Mouse (Mus musculus): ENCODE measurements around the gene Acap3. TPM values are rescaled to one million over a fixed set of nuclear protein-coding genes. Genes with fewer than 3 reads are reported as not detected.

Acap3 gene
- total and polyA plus RNA-seq, 3 experiments = 24.5 to 39.1 TPM; not detected in 1

GRCm38 (mm10) chr4:155896461-155896860 is 4.8 kb downstream of the Acap3 start:
- H3K4me3 ChIP-seq (ENCODE audit: control insufficient read depth in 1 of 2, insufficient read depth in 1 of 2, low read depth in 2 of 2, low read length in 2 of 2) = no peak overlapping the region
- no peaks in the 10 kb centered on the region for H3K9me3 ChIP-seq (replicated peaks; ENCODE audit: insufficient read depth, low read length)
- peaks cover 2 to 4% of the 10 kb centered on the region in 2 experiments; a peak in 3 of 4 replicates for H3K36me3 ChIP-seq (ENCODE audit: control insufficient read depth in 1 of 2, insufficient read depth in 2 of 2, low read length in 2 of 2)
- peaks cover 36% of the 10 kb centered on the region for H3K79me2 ChIP-seq (ENCODE audit: control insufficient read depth, insufficient read depth, low read length, poor library complexity)
- DNase-seq (ENCODE audit: low read depth, low spot score) = no peak
- peaks cover 2 to 17% of the 10 kb centered on the region in 2 experiments; a peak in 3 of 4 replicates for H3K4me1 ChIP-seq (ENCODE audit: control insufficient read depth in 1 of 2, insufficient read depth in 2 of 2, low read length in 2 of 2)
- no peak overlapping the region for H3K27ac ChIP-seq (ENCODE audit: control insufficient read depth, low read depth, low read length)
- no peak overlapping the region for H3K9ac ChIP-seq (ENCODE audit: control insufficient read depth, low read depth, low read length, poor library complexity, severe bottlenecking)
- TF ChIP-seq USF1 (IDR thresholded peaks at IDR 0.05; ENCODE audit: low read depth, low read length) = no peak
- H3K27me3 ChIP-seq (ENCODE audit: control insufficient read depth in 1 of 2, insufficient read depth in 2 of 2, low read length in 2 of 2) = no peaks in the 10 kb centered on the region

- Histone ChIP-seq H3K4me1 (ENCODE audit: control insufficient read depth in 1 of 2, insufficient read depth in 2 of 2, low read length in 2 of 2) (peaks cover 2 to 13% of the 10 kb centered on the region in 2 experiments; a peak in 3 of 4 replicates), H3K9ac (ENCODE audit: control insufficient read depth, low read depth, low read length, poor library complexity, severe bottlenecking) (no peak overlapping the region), H3K36me3 (ENCODE audit: control insufficient read depth in 1 of 2, insufficient read depth in 2 of 2, low read length in 2 of 2) (peaks cover 2 to 3% of the 10 kb centered on the region in 2 experiments; a peak in 3 of 4 replicates), H3K9me3 (replicated peaks; ENCODE audit: insufficient read depth, low read length) (no peaks in the 10 kb centered on the region), H3K79me2 (ENCODE audit: control insufficient read depth, insufficient read depth, low read length, poor library complexity) (peaks cover 22% of the 10 kb centered on the region), H3K27me3 (ENCODE audit: control insufficient read depth in 1 of 2, insufficient read depth in 2 of 2, low read length in 2 of 2) (no peaks in the 10 kb centered on the region), H3K4me3 (ENCODE audit: control insufficient read depth in 1 of 2, insufficient read depth in 1 of 2, low read depth in 2 of 2, low read length in 2 of 2) (no peak overlapping the region), H3K27ac (ENCODE audit: control insufficient read depth, low read depth, low read length) (no peak overlapping the region)
- TF ChIP-seq CTCF (IDR thresholded peaks at IDR 0.05 in 2 of 3, conservative IDR thresholded peaks at IDR 0.05 in 1 of 3; ENCODE audit: control insufficient read depth in 1 of 3, insufficient read depth in 1 of 3, low read depth in 2 of 3, low read length in 3 of 3, poor library complexity in 1 of 3, severe bottlenecking in 1 of 3) = peak in 1 of 3 experiments; percentile 17; a peak in 2 of 6 replicates
- no peak for TF ChIP-seq E2F4 (IDR thresholded peaks at IDR 0.05; ENCODE audit: borderline replicate concordance, low read depth, low read length)
- no peak for DNase-seq (ENCODE audit: low read depth, low spot score)
These were observed 6.7 kb downstream of the Acap3 start for GRCm38 (mm10) chr4:155898318-155898717.

- Histone ChIP-seq H3K36me3 (ENCODE audit: control insufficient read depth in 1 of 2, insufficient read depth in 2 of 2, low read length in 2 of 2) (peaks cover 0 to 2% of the 10 kb centered on the region in 2 experiments; a peak in 2 of 4 replicates), H3K9me3 (replicated peaks; ENCODE audit: insufficient read depth, low read length) (no peaks in the 10 kb centered on the region), H3K4me1 (ENCODE audit: control insufficient read depth in 1 of 2, insufficient read depth in 2 of 2, low read length in 2 of 2) (peaks cover 2 to 7% of the 10 kb centered on the region in 2 experiments; a peak in 2 of 4 replicates), H3K79me2 (ENCODE audit: control insufficient read depth, insufficient read depth, low read length, poor library complexity) (peaks cover 14% of the 10 kb centered on the region), H3K27me3 (ENCODE audit: control insufficient read depth in 1 of 2, insufficient read depth in 2 of 2, low read length in 2 of 2) (no peaks in the 10 kb centered on the region), H3K4me3 (ENCODE audit: control insufficient read depth in 1 of 2, insufficient read depth in 1 of 2, low read depth in 2 of 2, low read length in 2 of 2) (no peak overlapping the region), H3K27ac (ENCODE audit: control insufficient read depth, low read depth, low read length) (no peak overlapping the region), H3K9ac (ENCODE audit: control insufficient read depth, low read depth, low read length, poor library complexity, severe bottlenecking) (no peak overlapping the region)
- no peak for DNase-seq (ENCODE audit: low read depth, low spot score)
- TF ChIP-seq HCFC1 (IDR thresholded peaks at IDR 0.05; ENCODE audit: low read depth, low read length) (no peak), SIN3A (IDR thresholded peaks at IDR 0.05; ENCODE audit: low read length) (no peak), CTCF (IDR thresholded peaks at IDR 0.05 in 2 of 3, conservative IDR thresholded peaks at IDR 0.05 in 1 of 3; ENCODE audit: control insufficient read depth in 1 of 3, insufficient read depth in 1 of 3, low read depth in 2 of 3, low read length in 3 of 3, poor library complexity in 1 of 3, severe bottlenecking in 1 of 3) (no peak), E2F4 (IDR thresholded peaks at IDR 0.05; ENCODE audit: borderline replicate concordance, low read depth, low read length) (no peak), EP300 (IDR thresholded peaks at IDR 0.05; ENCODE audit: low read depth in 1 of 2, low read length in 2 of 2) (no peak), TAL1 (IDR thresholded peaks at IDR 0.05; ENCODE audit: low read length) (no peak), TCF12 (IDR thresholded peaks at IDR 0.05; ENCODE audit: low read depth, low read length) (no peak), MYB (IDR thresholded peaks at IDR 0.05; ENCODE audit: low read depth, low read length) (no peak)
These were observed 7.7 kb downstream of the Acap3 start for GRCm38 (mm10) chr4:155899355-155899754.

All from MEL (cell line).